Mouse (Mus musculus) embryonic fibroblast, embryonic 13.5 days (primary cell): ENCODE measurements around the gene Ccdc8. TPM values are rescaled to one million over a fixed set of nuclear protein-coding genes. Genes with fewer than 3 reads are reported as not detected.
A peak's percentile ranks its signal among the peaks of the same experiment; 100 is the strongest.

Experiments
- H3K27ac ChIP-seq: 2 replicates; pipeline ENCODE4 v1.5.1; 2012; ENCODE audit warnings: low read length, control low read depth, inconsistent platforms; ENCODE audit not compliant: insufficient read depth
- H3K4me1 ChIP-seq: 2 replicates; pipeline ENCODE4 v1.6.1; 2011; ENCODE audit warnings: low read length; ENCODE audit not compliant: control insufficient read depth, insufficient read depth
- H3K4me3 ChIP-seq: 2 replicates; pipeline ENCODE4 v1.5.1; 2011; ENCODE audit warnings: mild to moderate bottlenecking, control low read depth, low read length; ENCODE audit not compliant: insufficient read depth
- CTCF ChIP-seq: IDR thresholded peaks from 2 replicates; pipeline ENCODE4 v1.5.1; 2011; ENCODE audit warnings: mild to moderate bottlenecking, control low read depth, low read length, moderate library complexity, borderline replicate concordance; ENCODE audit not compliant: insufficient read depth
- POLR2A ChIP-seq: IDR thresholded peaks from 2 replicates; pipeline ENCODE4 v1.6.1; 2011; ENCODE audit warnings: low read depth, mild to moderate bottlenecking, control low read depth, low read length, moderate library complexity
- polyA plus RNA-seq: library from polyadenylated mRNA; stranded (reverse); fragments of >200 nt; gene quantifications from 2 replicates; pipeline ENCODE4 v1.2.4, GENCODE M21; 2011; ENCODE audit warnings: low read depth; ENCODE audit not compliant: missing spikeins, insufficient read length

Ccdc8 gene
- polyA plus RNA-seq, 1 experiment = 15.0 TPM

DNA sequence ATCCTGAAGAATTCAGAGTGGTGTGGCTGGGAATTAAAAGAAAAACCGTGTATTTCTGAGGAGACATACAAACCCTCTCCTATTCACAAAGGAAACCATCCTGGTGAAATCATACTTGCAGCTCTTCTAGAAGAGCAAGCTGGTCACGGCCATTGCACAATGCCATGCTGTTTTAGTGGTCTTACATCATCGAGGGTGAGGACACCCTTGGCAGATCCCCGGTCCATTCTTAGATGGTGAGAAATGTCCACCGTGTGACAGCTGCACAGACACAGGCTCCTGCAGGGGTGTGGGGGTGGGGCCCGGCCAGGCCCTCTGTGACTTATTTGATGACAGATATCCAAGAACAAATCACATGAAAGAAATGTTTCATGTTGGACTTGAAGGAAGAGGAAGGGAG is 18.5 kb upstream of the Ccdc8 start:
- TF ChIP-seq CTCF (no peak), POLR2A (no peak)
- Histone ChIP-seq H3K4me1 (no peaks in the 10 kb centered on the region), H3K27ac (no peak overlapping the region), H3K4me3 (no peak overlapping the region)

DNA sequence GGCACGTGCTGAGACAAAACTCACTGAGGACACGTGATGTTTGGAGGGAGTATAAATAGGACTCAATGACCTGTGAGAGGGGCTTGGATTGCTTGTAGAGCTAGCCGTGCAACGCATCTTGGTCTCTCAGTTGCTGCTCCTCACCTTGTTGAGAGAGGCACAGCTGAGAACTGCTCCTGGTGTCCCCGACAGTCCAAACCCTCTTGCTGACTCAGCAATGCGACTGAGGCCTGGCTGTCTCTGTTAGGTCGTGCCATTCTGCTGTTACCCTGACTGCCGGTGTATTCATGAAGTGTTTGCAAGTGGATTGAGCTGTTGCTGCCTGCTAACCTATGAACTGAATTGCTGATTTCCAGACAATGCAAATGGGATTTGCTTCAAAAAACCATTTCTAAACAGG is 16.2 kb upstream of the Ccdc8 start:
- Histone ChIP-seq H3K4me1 (no peaks in the 10 kb centered on the region; the same call in 1 of the 2 replicates), H3K4me3 (no peak overlapping the region), H3K27ac (no peak overlapping the region)
- TF ChIP-seq POLR2A (no peak), CTCF (no peak)

DNA sequence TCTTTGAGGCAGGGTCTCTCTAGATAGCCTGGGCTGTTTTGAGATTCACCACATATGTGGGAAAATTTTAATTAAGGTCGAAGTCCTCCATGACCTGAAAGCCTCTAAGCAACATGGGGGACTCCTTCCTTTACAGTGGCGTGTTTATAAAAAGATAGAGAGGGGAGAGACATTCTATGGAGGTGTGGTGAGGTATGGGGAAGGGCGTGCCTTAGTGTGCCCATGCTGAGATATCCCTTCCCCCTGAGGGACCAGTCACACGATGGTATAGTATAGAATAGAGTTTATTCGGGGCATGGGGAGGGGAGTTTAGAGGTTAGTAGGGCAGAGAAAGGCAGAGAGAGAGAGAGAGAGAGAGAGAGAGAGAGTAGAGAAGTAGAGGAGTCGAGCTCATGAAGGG is 14.3 kb upstream of the Ccdc8 start:
- Histone ChIP-seq H3K27ac (no peak overlapping the region), H3K4me1 (no peaks in the 10 kb centered on the region; the same call in 1 of the 2 replicates), H3K4me3 (no peak overlapping the region)
- TF ChIP-seq POLR2A (no peak), CTCF (no peak)

DNA sequence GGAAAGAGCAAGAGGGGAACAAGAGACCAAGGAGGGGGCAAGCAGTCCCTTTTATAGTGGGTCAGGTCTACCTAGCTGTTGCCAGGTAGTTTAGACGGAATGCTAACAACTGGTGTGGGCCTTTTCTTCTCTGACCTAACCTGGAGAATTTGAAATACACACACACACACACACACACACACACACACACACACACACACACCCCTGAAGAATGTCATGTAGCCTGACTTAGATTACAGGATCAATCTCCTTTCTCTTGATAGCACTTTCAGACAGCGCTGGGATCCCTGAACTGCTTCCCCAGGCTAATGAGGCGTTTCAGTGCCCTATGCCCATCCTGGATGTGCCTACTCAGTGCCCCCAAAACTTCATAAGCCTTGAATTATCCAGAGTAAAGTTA is 13.9 kb upstream of the Ccdc8 start:
- no peak overlapping the region for H3K27ac ChIP-seq
- no peak for TF ChIP-seq CTCF
- TF ChIP-seq POLR2A = no peak
- H3K4me3 ChIP-seq = no peak overlapping the region
- no peaks in the 10 kb centered on the region; the same call in 1 of the 2 replicates for H3K4me1 ChIP-seq

DNA sequence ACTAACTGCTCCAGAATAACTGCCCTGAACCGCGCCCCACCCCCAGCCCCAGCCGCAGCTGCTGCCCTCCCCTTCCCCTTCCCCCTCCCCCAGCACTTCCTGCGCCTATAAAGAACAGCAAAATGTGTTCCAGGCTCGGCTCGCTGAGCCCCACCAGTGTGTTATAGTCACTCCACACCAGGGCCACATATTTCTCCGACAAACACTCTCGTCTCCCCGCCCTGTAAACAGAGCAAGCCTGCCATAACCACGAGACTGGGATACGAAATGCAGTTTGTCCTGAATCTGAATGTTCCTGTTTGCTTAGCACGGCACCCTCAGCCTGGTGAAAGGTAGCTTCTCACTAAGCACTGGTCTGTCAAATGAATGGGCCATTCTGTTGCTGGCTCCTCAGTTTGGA is 12.2 kb upstream of the Ccdc8 start:
- Histone ChIP-seq H3K27ac (peak overlapping the region; percentile 23), H3K4me1 (no peaks in the 10 kb centered on the region; the same call in 1 of the 2 replicates), H3K4me3 (no peak overlapping the region)
- no peak for TF ChIP-seq CTCF
- peak; percentile 51 for TF ChIP-seq POLR2A

DNA sequence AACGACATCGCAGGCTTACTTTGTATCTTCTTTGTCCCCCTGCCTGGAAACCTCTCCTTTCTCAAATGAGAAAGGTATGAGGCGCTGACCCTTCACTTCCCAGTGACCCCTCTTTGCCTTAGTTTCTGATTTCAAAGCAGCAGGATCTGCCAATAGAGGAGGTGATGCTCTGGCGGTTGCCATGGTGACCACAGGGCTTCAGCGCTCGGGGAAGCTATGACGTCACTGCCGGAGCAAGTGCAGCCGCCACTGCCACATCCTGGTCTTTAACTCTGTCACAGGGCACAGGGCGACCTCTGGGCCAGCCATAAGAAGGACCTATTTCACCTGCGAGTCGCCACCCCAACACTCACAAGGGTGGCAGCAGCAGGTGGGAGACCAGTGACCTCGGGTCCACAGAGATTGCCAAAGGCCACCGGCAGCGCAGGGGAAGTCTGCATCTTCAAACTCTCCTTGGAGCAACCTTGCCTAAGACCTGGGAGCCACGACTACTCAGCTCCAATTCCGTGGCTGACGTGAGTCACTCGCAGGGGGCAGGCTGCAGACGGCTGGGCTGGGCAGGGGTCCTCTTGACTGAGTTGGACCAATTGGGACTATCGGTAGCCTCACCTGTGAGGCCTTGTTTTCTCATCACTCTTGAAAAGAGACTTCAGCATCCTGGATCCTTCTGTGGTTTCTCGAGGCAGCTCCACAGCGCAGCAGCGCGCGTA is 9.5 kb upstream of the Ccdc8 start, which contains the start of gene Gm42372:
Gene Gm42372 (plus strand): TSS at position 228 of the 710 bp plus-strand sequence.
- Histone ChIP-seq H3K27ac (no peak within 1 kb of the TSS), H3K4me1 (no peaks in the 10 kb centered on the region; the same call in 1 of the 2 replicates), H3K4me3 (no peak within 1 kb of the TSS)
- TF ChIP-seq CTCF (no peak), POLR2A (no peak)

DNA sequence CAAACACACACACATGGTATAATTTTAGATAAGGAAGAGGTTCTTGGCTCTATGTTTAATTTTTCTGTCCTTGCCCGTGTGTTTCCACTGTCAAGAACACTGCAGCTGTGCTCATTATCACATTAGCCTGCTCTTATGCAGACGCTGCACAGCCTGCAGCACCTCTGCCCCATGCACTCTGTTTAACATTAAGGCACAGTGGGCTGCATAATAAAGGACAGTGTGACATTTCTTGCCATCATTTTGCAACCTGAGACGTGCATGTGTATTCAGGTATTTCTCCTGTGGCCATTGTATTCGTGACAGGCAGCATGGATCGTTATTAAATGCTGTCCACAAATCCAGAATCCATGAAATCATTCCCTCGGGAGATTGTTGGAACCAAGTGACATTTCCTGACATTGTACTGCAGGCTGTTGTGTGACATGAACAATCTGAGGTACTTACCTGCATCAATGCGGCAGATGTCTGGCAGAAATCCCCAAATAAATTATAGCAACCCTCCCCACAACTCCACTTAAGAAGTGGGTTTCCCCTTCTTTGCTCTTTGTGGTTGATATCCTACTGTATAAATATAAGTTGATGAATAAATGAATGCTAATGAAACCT is 4.9 kb upstream of the Ccdc8 start:
- no peak for TF ChIP-seq CTCF
- no peak for TF ChIP-seq POLR2A
- Histone ChIP-seq H3K27ac (no peak overlapping the region), H3K4me1 (no peaks in the 10 kb centered on the region), H3K4me3 (no peak overlapping the region)

DNA sequence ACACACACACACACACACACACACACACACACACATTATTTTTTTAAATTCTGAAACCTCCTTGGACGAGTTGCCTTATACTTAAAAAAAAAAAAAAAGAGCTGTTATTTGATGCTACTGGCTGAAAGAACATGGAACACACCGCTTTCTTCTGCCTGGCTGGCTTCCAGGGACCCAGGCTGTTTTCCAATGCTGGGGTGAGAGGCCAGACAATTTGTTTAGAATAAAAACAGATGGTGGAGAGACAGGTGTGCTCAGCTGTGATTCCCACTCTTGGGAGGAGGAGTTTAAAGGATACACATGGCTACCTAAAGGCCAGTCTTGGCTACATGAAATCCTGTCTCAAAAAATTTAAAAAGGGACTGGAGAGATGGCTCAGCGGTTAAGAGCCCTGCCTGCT is 4.1 kb upstream of the Ccdc8 start:
- H3K4me1 ChIP-seq = no peaks in the 10 kb centered on the region
- no peak for TF ChIP-seq POLR2A
- TF ChIP-seq CTCF = no peak
- H3K4me3 ChIP-seq = no peak overlapping the region
- H3K27ac ChIP-seq = no peak overlapping the region

DNA sequence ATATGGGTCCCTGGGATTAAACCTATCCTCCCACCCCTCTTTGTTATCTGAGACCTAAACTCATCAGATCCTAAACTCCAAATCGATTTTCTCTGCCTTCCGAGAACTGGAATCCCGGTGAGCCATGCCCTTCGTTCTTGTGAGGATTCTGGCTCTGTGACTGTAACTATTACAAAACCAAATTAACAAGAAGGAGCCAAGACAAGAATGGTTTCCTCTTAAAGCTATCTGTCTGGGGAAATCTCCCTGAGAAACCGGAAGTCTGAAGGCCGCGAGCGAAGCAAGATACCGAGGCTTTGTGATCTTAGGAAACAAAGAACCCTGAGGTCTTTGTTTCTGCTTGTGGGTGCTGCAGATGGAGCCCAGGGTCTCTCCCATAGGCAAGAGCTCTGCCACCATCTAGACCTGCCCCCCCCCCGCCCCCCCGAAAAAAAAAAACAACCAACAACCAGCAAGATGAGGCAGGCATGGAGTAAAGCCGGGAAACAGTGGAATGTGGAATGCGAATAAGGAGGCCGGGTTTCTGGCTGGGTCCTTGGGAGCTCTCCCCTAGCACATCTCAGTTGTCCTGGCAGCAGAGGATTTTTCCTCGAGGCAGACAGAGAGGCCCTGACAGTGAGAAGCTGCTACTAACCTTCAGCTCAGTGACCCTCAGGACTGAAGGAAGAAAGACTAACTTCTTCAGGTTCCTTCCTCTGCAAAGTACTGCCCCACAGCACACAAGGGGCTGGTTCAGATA is 2.3 kb upstream of the Ccdc8 start:
- TF ChIP-seq CTCF (no peak), POLR2A (no peak)
- Histone ChIP-seq H3K27ac (no peak overlapping the region), H3K4me3 (no peak overlapping the region), H3K4me1 (no peaks in the 10 kb centered on the region)

DNA sequence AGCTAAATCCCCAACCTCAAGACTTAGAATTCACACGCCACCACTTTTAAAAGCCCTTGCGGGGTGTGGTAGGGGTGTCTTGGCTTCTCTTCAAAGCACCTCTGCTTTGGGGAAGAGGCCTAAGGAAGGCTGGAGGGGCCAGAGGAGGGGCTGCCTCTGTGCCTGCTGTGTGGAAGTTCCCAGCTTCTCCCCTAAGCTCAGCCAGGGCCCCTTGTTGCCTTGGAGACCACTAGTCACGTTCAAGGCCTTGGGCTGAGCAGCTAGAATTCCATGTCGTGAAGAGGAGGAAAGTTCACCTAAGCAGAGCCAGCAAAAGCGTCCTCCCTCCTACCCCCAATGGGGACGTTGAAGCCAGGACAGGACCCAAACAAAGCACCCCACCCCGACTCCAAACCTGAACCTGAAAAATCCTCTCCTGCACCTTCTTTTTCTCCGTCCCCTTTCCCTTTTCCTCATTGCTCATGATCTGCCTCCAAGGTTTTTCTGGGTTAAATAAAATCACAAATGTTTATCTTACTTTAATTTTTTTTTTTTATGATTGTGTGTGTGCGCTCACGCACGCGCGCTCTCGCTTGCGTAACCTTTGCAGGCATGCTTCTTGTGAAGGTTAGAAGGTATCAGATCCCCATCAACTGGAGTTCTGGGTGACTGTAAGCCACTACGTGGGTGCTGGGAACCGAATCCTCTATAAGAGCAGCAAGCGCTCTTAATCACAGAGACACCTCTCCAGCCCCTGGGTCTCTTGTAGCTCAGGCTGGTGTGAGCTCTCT is 642 bp upstream of the Ccdc8 start:
- no peak overlapping the region for H3K4me3 ChIP-seq
- H3K27ac ChIP-seq = no peak overlapping the region
- no peak for TF ChIP-seq CTCF
- TF ChIP-seq POLR2A = no peak
- no peaks in the 10 kb centered on the region for H3K4me1 ChIP-seq
